Mouse (Mus musculus) adrenal gland, adult 10 weeks (tissue): ENCODE results near the gene Taar8b. TPM values are rescaled to one million over a fixed set of nuclear protein-coding genes. Genes with fewer than 3 reads are reported as not detected.

ENCODE experiments used
- polyA plus RNA-seq: library from polyadenylated mRNA; stranded (reverse); fragments of 350-450 nt; fragmentation: Illumina TruSeq; extraction: RNeasy Lipid Tissue Mini Kit (QIAGEN cat#74804); gene quantifications from one replicate; pipeline ENCODE4 v1.2.3, GENCODE M21; 2014; ENCODE audit warnings: low read depth, low replicate concordance

Taar8b gene
- polyA plus RNA-seq: not detected

GRCm38 (mm10) chr10:24092194-24092593, at the start of gene Taar8b:
Gene Taar8b (minus strand): TSS chr10:24092294.

GRCm38 (mm10) chr10:24109434-24109833, 17.3 kb upstream of the Taar8b start, which contains the start of gene Taar9:
Gene Taar9 (minus strand): TSS chr10:24109534.

GRCm38 (mm10) chr10:24101812-24102211, 9.7 kb upstream of the Taar8b start, which contains the start of gene Taar8c:
Gene Taar8c (minus strand): TSS chr10:24101912.

DNA sequence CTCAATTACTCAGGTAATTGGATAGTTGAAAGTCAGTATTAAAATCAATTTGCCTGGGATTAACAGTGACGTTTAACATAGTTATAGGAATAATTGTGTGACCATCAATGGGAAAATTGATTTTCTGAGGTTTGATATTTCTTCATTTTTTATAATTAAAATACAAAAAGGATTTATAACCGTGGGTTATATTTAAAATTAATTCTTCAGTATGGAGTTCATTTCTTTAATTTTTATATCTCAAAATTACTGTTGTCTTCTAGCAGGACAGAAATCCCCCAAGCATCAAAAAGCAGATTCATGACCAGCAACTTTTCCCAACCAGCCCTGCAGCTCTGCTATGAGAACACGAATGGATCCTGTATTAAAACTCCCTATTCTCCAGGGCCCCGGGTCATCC, 15.9 kb downstream of the Taar8b start, which contains the start of gene Taar8a:
Gene Taar8a (plus strand): TSS at position 301 of the 400 bp plus-strand sequence.

DNA sequence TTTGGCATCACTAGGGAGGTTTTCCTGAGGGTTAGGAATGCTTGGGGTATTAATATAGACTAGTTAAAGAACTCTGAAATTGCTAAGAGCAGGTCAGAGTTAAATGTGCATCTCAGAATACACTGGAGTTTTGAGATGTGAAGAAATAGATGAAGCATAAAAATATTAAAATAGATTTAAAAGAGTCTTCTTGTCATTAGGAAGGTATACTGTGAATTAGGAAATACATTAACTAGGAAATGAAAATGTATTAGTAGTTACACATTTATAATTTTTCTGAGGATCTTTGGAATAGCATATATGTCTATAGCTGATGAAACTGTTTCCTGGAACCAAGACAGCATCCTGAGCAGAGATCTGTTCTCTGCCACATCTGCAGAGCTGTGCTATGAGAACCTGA, 42.9 kb downstream of the Taar8b start, which contains the start of gene Taar7f:
Gene Taar7f (plus strand): TSS at position 301 of the 400 bp plus-strand sequence.

Other genes starting within 250 kb of the Taar8b start
- 56.3 TPM for gene Vnn3, start 240.8 kb downstream of the Taar8b start, polyA plus RNA-seq
- 50.1 TPM for gene Vnn1, start 197.6 kb downstream of the Taar8b start, polyA plus RNA-seq
- gene Taar1, start 171.9 kb downstream of the Taar8b start, polyA plus RNA-seq: not detected
- not detected for gene Taar2, start 153.7 kb downstream of the Taar8b start, polyA plus RNA-seq
- gene Taar3, start 142.7 kb downstream of the Taar8b start, polyA plus RNA-seq: not detected
- not detected for gene Taar4, start 131.8 kb downstream of the Taar8b start, polyA plus RNA-seq
- gene Taar5, start 121.6 kb downstream of the Taar8b start, polyA plus RNA-seq: not detected
- gene Taar6, start 106.6 kb downstream of the Taar8b start, polyA plus RNA-seq: not detected
- not detected for gene Taar7a, start 98.8 kb downstream of the Taar8b start, polyA plus RNA-seq
- gene Taar7b, start 92.4 kb downstream of the Taar8b start, polyA plus RNA-seq: not detected
- not detected for gene Taar7d, start 65.1 kb downstream of the Taar8b start, polyA plus RNA-seq
- gene Taar7e, start 54.7 kb downstream of the Taar8b start, polyA plus RNA-seq: not detected
- not detected for gene Taar7f, start 42.8 kb downstream of the Taar8b start, polyA plus RNA-seq
- gene Taar8a, start 15.8 kb downstream of the Taar8b start, polyA plus RNA-seq: not detected
- not detected for gene Taar8c, start 9.6 kb upstream of the Taar8b start, polyA plus RNA-seq
- not detected for gene Taar9, start 17.2 kb upstream of the Taar8b start, polyA plus RNA-seq
- 227 TPM for gene Stx7, start 57.0 kb upstream of the Taar8b start, polyA plus RNA-seq
- 0.41 TPM for gene Moxd1, start 131.2 kb upstream of the Taar8b start, polyA plus RNA-seq